Mouse (Mus musculus) olfactory bulb, adult 2 months (tissue): ENCODE data around the gene Dnmt3c. TPM values are rescaled to one million over a fixed set of nuclear protein-coding genes. Genes with fewer than 3 reads are reported as not detected.

Source experiments
- H3K27ac ChIP-seq: fragments of 200-500 bp; 2 replicates; pipeline ENCODE4 v1.5.1; 2012; ENCODE audit warnings: low read depth, low read length; ENCODE audit not compliant: insufficient read depth
- H3K4me1 ChIP-seq: fragments of 200-500 bp; 2 replicates; pipeline ENCODE4 v1.6.1; 2012; ENCODE audit warnings: low read length; ENCODE audit not compliant: control insufficient read depth, insufficient read depth
- H3K4me3 ChIP-seq: fragments of 200-500 bp; 2 replicates; pipeline ENCODE4 v1.5.1; 2012; ENCODE audit warnings: mild to moderate bottlenecking, low read depth, low read length, moderate library complexity; ENCODE audit not compliant: insufficient read depth
- CTCF ChIP-seq: fragments of 200-500 bp; IDR thresholded peaks from 2 replicates; pipeline ENCODE4 v1.5.1; 2012; ENCODE audit warnings: low read depth, mild to moderate bottlenecking, low read length, moderate library complexity; ENCODE audit not compliant: insufficient read depth
- POLR2A ChIP-seq: fragments of 200-500 bp; IDR thresholded peaks from 2 replicates; pipeline ENCODE4 v1.6.1; 2012; ENCODE audit warnings: mild to moderate bottlenecking, low read depth, low read length, moderate library complexity; ENCODE audit not compliant: insufficient read depth
- WGBS: fragments of 180-500 bp; shearing (Covaris S2); methylation state at CpG from one replicate; pipeline ENCODE4 v1.1.7; 2018; 5-methylcytosine and 5-hydroxymethylcytosine counted together
- polyA plus RNA-seq: library from polyadenylated mRNA; stranded (reverse); fragments of >200 nt; gene quantifications from 2 replicates; pipeline ENCODE4 v1.2.4, GENCODE M21; 2012; ENCODE audit warnings: low replicate concordance; ENCODE audit not compliant: missing spikeins, insufficient read depth, insufficient read length

The Dnmt3c gene
- polyA plus RNA-seq, 1 experiment: not detected

DNA sequence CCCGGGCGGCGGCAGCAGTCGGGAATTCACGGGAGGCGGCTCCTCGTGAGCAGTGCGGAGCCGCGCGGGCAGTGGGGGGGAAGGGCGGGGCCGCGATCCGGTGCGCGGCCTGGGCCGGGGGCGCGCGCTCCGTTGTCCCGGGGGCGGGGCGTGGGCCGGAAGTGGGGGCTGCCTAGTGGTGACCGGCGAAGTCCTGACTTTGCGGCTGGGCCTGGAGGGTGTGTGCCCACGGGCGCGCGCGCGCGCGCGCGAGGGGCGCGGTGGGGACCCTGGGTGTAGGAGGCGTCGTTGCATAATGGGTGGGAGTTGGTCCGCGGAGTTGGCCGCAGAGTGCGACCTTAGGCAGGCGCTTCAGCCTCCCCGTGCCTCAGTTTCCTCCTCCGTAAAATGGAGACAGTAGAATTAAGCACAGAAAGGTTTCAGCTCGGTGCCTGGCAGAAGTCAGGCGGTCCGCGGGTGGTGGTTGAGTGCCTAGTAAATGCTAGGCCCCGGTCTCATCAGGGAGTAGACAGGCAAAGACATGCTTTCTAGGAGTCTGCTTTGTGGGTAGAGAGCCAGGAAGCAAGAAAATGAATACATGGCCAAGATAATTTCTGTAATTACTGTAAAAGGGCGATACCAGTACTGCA is 45.1 kb downstream of the Dnmt3c start:
- H3K4me3 ChIP-seq: peak overlapping the region; percentile 86
- 1% methylated on average over 56 of the region's 56 CpGs for WGBS
- H3K4me1 ChIP-seq: peaks cover 2% of the 10 kb centered on the region
- H3K27ac ChIP-seq: peak overlapping the region; percentile 62
- TF ChIP-seq CTCF (no peak), POLR2A (no peak)

DNA sequence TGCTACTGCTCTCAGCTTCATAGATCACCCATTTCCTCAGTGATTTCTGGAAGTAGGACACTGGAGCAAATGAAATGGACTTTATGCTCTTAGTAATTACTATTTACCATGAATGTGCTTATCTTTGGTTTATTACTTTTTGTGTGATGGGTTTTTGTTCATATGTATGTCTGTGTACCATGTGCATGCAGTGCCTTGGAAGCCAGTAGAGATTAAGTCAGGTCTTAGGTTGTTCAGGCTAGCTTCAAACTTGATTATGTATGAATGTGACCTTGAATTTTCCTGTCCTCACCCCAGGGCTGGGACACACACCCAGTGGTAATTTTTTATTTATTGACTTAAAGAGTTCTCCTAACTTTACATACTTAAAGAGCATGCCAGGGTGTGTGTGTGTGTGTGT is 51.5 kb downstream of the Dnmt3c start:
- TF ChIP-seq POLR2A (no peak), CTCF (no peak)
- no peak overlapping the region for H3K4me3 ChIP-seq
- peaks cover 4% of the 10 kb centered on the region; the same call in 1 of the 2 replicates for H3K4me1 ChIP-seq
- H3K27ac ChIP-seq: no peak overlapping the region

DNA sequence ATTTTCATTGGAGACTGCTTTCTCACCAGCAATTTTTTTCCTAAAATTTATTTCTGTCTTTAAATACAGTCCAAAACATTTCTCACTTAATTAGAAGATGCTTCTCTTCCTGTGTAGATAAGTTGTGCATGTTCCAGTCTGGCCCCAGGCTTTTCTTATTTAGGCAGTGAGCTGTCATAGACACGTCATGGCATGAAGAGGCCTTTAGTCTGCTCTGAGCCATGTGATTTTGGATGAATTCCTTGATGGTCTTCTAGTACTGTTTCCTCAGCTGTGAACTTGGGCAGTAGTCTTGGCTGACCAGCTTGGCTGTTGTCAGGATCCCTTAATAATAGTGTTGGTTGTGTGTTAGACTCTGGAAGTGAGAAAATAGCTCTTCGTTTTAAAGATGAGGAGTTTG is 53.9 kb downstream of the Dnmt3c start:
- 30% methylated on average over 2 of the region's 2 CpGs for WGBS
- H3K4me1 ChIP-seq: peaks cover 4% of the 10 kb centered on the region; the same call in 1 of the 2 replicates
- H3K27ac ChIP-seq: peak overlapping the region; percentile 21; the same call in 1 of the 2 replicates
- H3K4me3 ChIP-seq: no peak overlapping the region
- TF ChIP-seq CTCF: no peak
- no peak for TF ChIP-seq POLR2A

DNA sequence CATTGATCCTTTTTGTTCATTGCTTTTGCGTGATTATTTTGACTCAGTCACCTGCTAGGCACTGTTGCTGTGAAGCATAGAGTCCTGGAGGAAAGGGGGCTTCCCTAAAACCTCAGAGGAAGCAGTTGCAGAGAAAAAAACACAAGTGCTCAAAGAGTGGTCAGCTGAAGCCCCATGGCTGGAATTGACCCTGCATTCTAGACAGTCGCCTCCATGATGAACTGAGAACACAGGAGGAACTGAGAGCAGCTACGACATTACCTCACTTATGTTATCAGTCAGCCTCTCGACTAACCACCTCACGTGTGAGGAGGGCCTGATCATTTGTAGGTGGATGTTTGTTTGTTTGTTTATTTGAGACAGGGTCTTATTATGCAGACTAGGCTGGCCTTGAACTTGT is 65.7 kb downstream of the Dnmt3c start:
- no peak overlapping the region for H3K4me3 ChIP-seq
- 90% methylated on average over 5 of the region's 5 CpGs for WGBS
- TF ChIP-seq POLR2A: no peak
- no peak for TF ChIP-seq CTCF
- H3K4me1 ChIP-seq: no peaks in the 10 kb centered on the region
- no peak overlapping the region for H3K27ac ChIP-seq

DNA sequence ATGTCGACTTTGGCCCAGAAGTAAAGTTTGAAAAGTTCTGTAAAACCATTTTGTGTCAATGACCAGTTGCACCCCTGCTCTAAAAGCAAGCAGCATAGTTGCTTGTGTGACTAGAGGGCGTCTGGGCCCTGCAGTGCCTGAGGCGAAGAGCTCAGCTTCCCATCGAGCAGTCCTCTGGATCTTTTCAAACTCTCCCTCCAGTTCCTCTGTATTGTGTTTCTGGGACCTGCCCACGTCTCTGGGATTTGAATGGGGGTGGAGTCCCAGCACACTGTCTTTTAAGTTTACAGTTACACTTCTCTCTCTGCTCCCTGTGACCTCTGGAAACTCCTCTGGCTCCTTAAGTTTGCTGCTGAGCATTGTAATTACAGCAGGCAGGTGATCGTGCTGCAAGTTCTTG is 71.0 kb downstream of the Dnmt3c start:
- TF ChIP-seq CTCF (no peak), POLR2A (no peak)
- Histone ChIP-seq H3K4me1 (no peaks in the 10 kb centered on the region), H3K4me3 (no peak overlapping the region), H3K27ac (no peak overlapping the region)
- WGBS: 46% methylated on average over 6 of the region's 6 CpGs

DNA sequence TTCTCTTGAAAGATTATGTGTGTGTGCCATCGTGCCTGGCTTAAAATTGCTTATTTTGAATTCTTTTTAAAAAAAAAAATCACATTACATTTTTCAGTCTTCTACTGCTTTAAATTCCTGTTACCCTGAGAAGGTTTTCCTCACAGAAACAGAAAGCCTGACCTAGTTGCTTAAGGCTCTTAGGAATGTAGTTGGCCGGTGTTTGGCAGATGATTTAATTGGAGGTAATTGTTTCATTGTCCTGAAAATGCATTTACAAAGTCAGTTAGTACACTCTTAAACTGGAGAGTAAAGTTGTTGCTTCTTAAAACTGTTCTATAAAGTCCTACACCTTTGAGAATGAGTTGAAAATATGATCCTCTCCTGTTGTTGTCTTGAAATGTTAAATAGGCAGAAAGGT is 72.4 kb downstream of the Dnmt3c start:
- WGBS: 44% methylated on average over 2 of the region's 2 CpGs
- Histone ChIP-seq H3K27ac (no peak overlapping the region), H3K4me1 (no peaks in the 10 kb centered on the region), H3K4me3 (no peak overlapping the region)
- TF ChIP-seq POLR2A: no peak
- TF ChIP-seq CTCF: no peak

DNA sequence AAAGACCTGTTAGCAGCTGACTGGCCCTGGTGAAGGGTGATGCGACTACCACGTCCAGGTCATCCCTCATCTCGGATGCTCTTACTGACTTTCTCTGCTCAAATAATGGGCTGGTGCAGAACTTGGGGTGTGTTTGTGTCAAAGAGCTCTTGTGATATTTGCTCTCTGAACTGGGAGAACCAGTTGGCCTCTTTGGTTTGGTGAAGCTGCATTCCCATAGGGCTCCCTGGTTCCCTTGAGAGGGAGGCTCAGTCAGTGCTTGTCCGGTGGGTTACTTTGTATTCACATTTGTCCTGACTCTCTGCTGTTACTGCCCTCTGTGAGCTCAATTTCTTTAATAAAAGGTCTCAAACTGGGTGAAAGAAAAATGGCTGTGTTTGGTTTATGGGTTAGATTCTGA is 76.5 kb downstream of the Dnmt3c start:
- Histone ChIP-seq H3K4me1 (no peaks in the 10 kb centered on the region), H3K27ac (no peak overlapping the region), H3K4me3 (no peak overlapping the region)
- 96% methylated on average over 4 of the region's 4 CpGs for WGBS
- TF ChIP-seq CTCF (no peak), POLR2A (no peak)

DNA sequence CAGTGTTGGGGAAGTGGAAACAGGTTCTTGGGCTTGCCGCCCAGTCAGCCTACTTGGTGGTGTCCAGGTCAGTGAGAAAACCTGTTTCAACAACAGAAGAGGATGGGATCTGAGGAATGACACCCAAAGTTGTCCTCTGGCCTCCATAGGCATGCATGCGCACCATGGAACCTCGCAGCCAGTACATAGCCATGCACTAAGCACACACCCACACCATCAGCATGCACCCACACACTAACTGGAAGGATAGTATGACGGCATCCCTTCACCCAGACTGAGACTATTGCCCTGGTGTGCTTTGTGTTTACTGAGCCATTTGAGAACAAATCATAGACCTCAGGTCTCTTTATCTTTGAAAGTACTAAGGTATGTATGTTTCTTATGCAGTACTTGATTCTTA is 79.0 kb downstream of the Dnmt3c start:
- H3K4me1 ChIP-seq: peaks cover 10% of the 10 kb centered on the region
- H3K4me3 ChIP-seq: no peak overlapping the region
- H3K27ac ChIP-seq: no peak overlapping the region
- TF ChIP-seq CTCF (no peak), POLR2A (no peak)
- 87% methylated on average over 4 of the region's 4 CpGs for WGBS

DNA sequence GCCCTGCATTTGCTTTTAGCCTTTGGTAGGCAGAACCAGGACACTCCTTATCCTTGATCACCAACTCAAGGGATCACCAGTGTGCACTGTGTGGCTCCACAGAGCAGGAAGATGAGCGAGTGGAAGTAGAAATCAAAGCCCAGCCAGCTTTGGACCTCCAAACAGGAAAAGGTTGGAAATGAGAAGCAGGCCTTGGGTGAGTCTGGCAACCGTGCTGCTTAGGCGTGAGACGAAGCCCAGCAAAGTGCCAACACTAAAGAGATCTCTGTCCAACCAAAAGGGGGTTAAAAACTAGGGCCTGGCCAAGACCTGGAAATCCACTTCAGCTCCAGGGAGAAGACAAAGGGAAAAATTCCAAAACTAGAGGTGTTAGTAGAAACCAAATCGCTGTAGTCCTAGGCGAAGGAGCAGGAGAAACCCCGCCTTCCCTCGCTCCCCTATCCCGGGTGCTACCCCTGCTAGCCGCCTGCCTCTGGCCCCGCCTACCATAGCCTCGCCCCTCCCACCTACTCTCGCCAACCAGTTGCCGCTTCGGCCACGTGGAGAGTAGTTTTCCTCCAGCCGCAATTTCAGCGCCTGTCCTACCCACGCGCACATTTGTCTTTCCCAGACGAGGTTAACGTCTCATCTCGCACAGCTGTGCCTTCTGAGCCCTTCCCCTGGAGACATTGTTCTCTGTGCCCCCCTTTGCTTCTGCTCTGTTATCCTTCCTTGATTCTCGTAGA is 82.3 kb downstream of the Dnmt3c start:
- H3K27ac ChIP-seq: no peak overlapping the region; the same call in 1 of the 2 replicates
- no peak for TF ChIP-seq POLR2A
- no peak for TF ChIP-seq CTCF
- H3K4me3 ChIP-seq: peak overlapping the region; percentile 36
- WGBS: 8% methylated on average over 24 of the region's 24 CpGs
- peaks cover 10% of the 10 kb centered on the region for H3K4me1 ChIP-seq

Other genes with a start within 250 kb of the Dnmt3c start
- not detected in 2 replicates for gene 4930404H24Rik, start 203.9 kb upstream of the Dnmt3c start, polyA plus RNA-seq
- 194 TPM in 1 of 2 replicates, not detected in the other for gene Nol4l, start 166.7 kb upstream of the Dnmt3c start, polyA plus RNA-seq
- not detected in 2 replicates for gene Commd7, start 63.9 kb upstream of the Dnmt3c start, polyA plus RNA-seq
- not detected in 2 replicates for gene Dnmt3b, start 47.2 kb upstream of the Dnmt3c start, polyA plus RNA-seq
- gene Mapre1, start 44.6 kb downstream of the Dnmt3c start, polyA plus RNA-seq: 41.3 and 62.3 TPM in 2 replicates
- gene Efcab8, start 83.3 kb downstream of the Dnmt3c start, polyA plus RNA-seq: not detected in 2 replicates
- not detected in 2 replicates for gene Sun5, start 174.4 kb downstream of the Dnmt3c start, polyA plus RNA-seq
- not detected in 2 replicates for gene Bpifb2, start 178.4 kb downstream of the Dnmt3c start, polyA plus RNA-seq
- gene Bpifb6, start 203.7 kb downstream of the Dnmt3c start, polyA plus RNA-seq: not detected in 2 replicates
- gene Bpifb3, start 221.6 kb downstream of the Dnmt3c start, polyA plus RNA-seq: not detected in 2 replicates
- gene Bpifb4, start 241.6 kb downstream of the Dnmt3c start, polyA plus RNA-seq: not detected in 2 replicates